Mouse (Mus musculus) leukemia stem cell, adult 10-12 weeks (primary cell): ENCODE measurements around the gene Zmynd15. TPM values are rescaled to one million over a fixed set of nuclear protein-coding genes. Genes with fewer than 3 reads are reported as not detected.

ENCODE experiments used
- polyA plus RNA-seq: library from polyadenylated mRNA; stranded (reverse); fragments of >175 nt; gene quantifications from 2 replicates; pipeline ENCODE4 v1.2.3, GENCODE M21; 2012; ENCODE audit warnings: low replicate concordance

Gene Zmynd15
- polyA plus RNA-seq = 1.6 TPM in 2 replicates

GRCm38 (mm10) chr11:70458688-70459600 is at the start of gene Zmynd15:
TSS of gene Zmynd15 (plus strand) at chr11:70459433.

GRCm38 (mm10) chr11:70409594-70410296 is 49.5 kb upstream of the Zmynd15 start, which contains the start of gene Pelp1:
TSS of gene Pelp1 (minus strand) at chr11:70410031.

GRCm38 (mm10) chr11:70432048-70432894 is 27.0 kb upstream of the Zmynd15 start, which contains the start of gene Arrb2:
TSS of gene Arrb2 (plus strand) at chr11:70432635.

GRCm38 (mm10) chr11:70451797-70452498 is 7.3 kb upstream of the Zmynd15 start, which contains the start of gene Med11:
TSS of gene Med11 (plus strand) at chr11:70451919.

GRCm38 (mm10) chr11:70459601-70460101 is 418 bp downstream of the Zmynd15 start, which contains the start of gene Cxcl16:
TSS of gene Cxcl16 (minus strand) at chr11:70459984.

GRCm38 (mm10) chr11:70504970-70505369 is 45.7 kb downstream of the Zmynd15 start, which contains the start of gene Tm4sf5:
TSS of gene Tm4sf5 (plus strand) at chr11:70505244.

GRCm38 (mm10) chr11:70514288-70514687 is 55.1 kb downstream of the Zmynd15 start, which contains the start of gene Vmo1:
TSS of gene Vmo1 (minus strand) at chr11:70514616.

Other genes starting within 250 kb of the Zmynd15 start
- gene Slc16a11, start 246.7 kb upstream of the Zmynd15 start, polyA plus RNA-seq = 0.42 TPM in 1 of 2 replicates, not detected in the other
- 3.8 and 9.0 TPM in 2 replicates for gene Slc16a13, start 238.4 kb upstream of the Zmynd15 start, polyA plus RNA-seq
- 1.2 and 1.5 TPM in 2 replicates for gene Bcl6b, start 229.6 kb upstream of the Zmynd15 start, polyA plus RNA-seq
- gene 0610010K14Rik, start 221.5 kb upstream of the Zmynd15 start, polyA plus RNA-seq = 33.6 and 74.0 TPM in 2 replicates
- gene Gm21988, start 219.6 kb upstream of the Zmynd15 start, polyA plus RNA-seq = 2.5 and 3.1 TPM in 2 replicates
- gene Rnasek, start 219.6 kb upstream of the Zmynd15 start, polyA plus RNA-seq = 27.1 and 102 TPM in 2 replicates
- gene Alox12, start 204.1 kb upstream of the Zmynd15 start, polyA plus RNA-seq = 0.75 TPM in 1 of 2 replicates, not detected in the other
- not detected in 2 replicates for gene Alox12e, start 136.8 kb upstream of the Zmynd15 start, polyA plus RNA-seq
- 0.35 and 0.56 TPM in 2 replicates for gene Alox15, start 107.4 kb upstream of the Zmynd15 start, polyA plus RNA-seq
- gene Pelp1, start 49.4 kb upstream of the Zmynd15 start, polyA plus RNA-seq = 84.1 and 130 TPM in 2 replicates
- 187 and 287 TPM in 2 replicates for gene Arrb2, start 26.8 kb upstream of the Zmynd15 start, polyA plus RNA-seq
- gene Med11, start 7.5 kb upstream of the Zmynd15 start, polyA plus RNA-seq = 6.5 and 33.1 TPM in 2 replicates
- 0.86 and 2.0 TPM in 2 replicates for gene Cxcl16, start 551 bp downstream of the Zmynd15 start, polyA plus RNA-seq
- not detected in 2 replicates for gene Tm4sf5, start 45.8 kb downstream of the Zmynd15 start, polyA plus RNA-seq
- gene Vmo1, start 55.2 kb downstream of the Zmynd15 start, polyA plus RNA-seq = not detected in 2 replicates
- gene Gltpd2, start 59.8 kb downstream of the Zmynd15 start, polyA plus RNA-seq = not detected in 2 replicates
- 51.2 and 127 TPM in 2 replicates for gene Psmb6, start 65.9 kb downstream of the Zmynd15 start, polyA plus RNA-seq
- gene Gm40193, start 73.5 kb downstream of the Zmynd15 start, polyA plus RNA-seq = not detected in 2 replicates
- 0.79 and 2.3 TPM in 2 replicates for gene Pld2, start 80.6 kb downstream of the Zmynd15 start, polyA plus RNA-seq
- gene Mink1, start 103.4 kb downstream of the Zmynd15 start, polyA plus RNA-seq = 80.3 and 81.9 TPM in 2 replicates
- gene 4930544D05Rik, start 156.4 kb downstream of the Zmynd15 start, polyA plus RNA-seq = not detected in 2 replicates
- gene Chrne, start 159.8 kb downstream of the Zmynd15 start, polyA plus RNA-seq = 0.54 and 1.8 TPM in 2 replicates
- 17.4 and 31.1 TPM in 2 replicates for gene Gp1ba, start 179.7 kb downstream of the Zmynd15 start, polyA plus RNA-seq
- 52.5 and 175 TPM in 2 replicates for gene Rnf167, start 187.8 kb downstream of the Zmynd15 start, polyA plus RNA-seq
- 28.6 and 32.9 TPM in 2 replicates for gene Slc25a11, start 188.0 kb downstream of the Zmynd15 start, polyA plus RNA-seq
- gene Pfn1, start 195.2 kb downstream of the Zmynd15 start, polyA plus RNA-seq = 3,216 and 5,291 TPM in 2 replicates
- 8.0 and 15.4 TPM in 2 replicates for gene Eno3, start 197.8 kb downstream of the Zmynd15 start, polyA plus RNA-seq
- 65.7 and 82.3 TPM in 2 replicates for gene Spag7, start 210.0 kb downstream of the Zmynd15 start, polyA plus RNA-seq
- gene Camta2, start 228.7 kb downstream of the Zmynd15 start, polyA plus RNA-seq = 29.3 and 36.4 TPM in 2 replicates
- not detected in 2 replicates for gene Inca1, start 240.7 kb downstream of the Zmynd15 start, polyA plus RNA-seq
- gene Kif1c, start 241.1 kb downstream of the Zmynd15 start, polyA plus RNA-seq = 30.4 and 70.0 TPM in 2 replicates